Mouse (Mus musculus) lung, postnatal 0 days (tissue): ENCODE measurements around the gene 4931428L18Rik. TPM values are rescaled to one million over a fixed set of nuclear protein-coding genes. Genes with fewer than 3 reads are reported as not detected.

Experiments used
- ATAC-seq: fragments of 200-750 bp; cut with Nextera tagmentation; 2 replicates; pipeline ENCODE4 v1.8.0; 2017; ENCODE audit warnings: moderate library complexity
- DNase-seq: peaks from one replicate; pipeline ENCODE4 v3.0.0-alpha.2; 2016; ENCODE audit warnings: low spot score
- H3K27ac ChIP-seq: fragments of 300-500 bp; sonication (generic); 2 replicates; pipeline ENCODE4 v1.5.1; 2014; ENCODE audit warnings: antibody characterized with exemption, mild to moderate bottlenecking, low read length, mixed read lengths
- H3K27me3 ChIP-seq: fragments of 300-500 bp; sonication (generic); replicated peaks from 2 replicates; pipeline ENCODE4 v1.6.1; 2014; ENCODE audit warnings: low read length, mixed read lengths; ENCODE audit not compliant: insufficient read depth
- H3K36me3 ChIP-seq: fragments of 300-500 bp; sonication (generic); 2 replicates; pipeline ENCODE4 v1.6.1; 2014; ENCODE audit warnings: low read length, mixed read lengths; ENCODE audit not compliant: insufficient read depth
- H3K4me1 ChIP-seq: fragments of 300-500 bp; sonication (generic); 2 replicates; pipeline ENCODE4 v1.6.1; 2014; ENCODE audit warnings: antibody characterized with exemption, low read depth, low read length, mixed read lengths; ENCODE audit not compliant: insufficient read depth
- H3K4me2 ChIP-seq: fragments of 300-500 bp; sonication (generic); replicated peaks from 2 replicates; pipeline ENCODE4 v1.6.1; 2014; ENCODE audit warnings: low read depth, mild to moderate bottlenecking, low read length, moderate library complexity, mixed read lengths
- H3K4me3 ChIP-seq: fragments of 300-500 bp; sonication (generic); 2 replicates; pipeline ENCODE4 v1.5.1; 2014; ENCODE audit warnings: low read depth, low read length
- H3K9ac ChIP-seq: fragments of 300-500 bp; sonication (generic); replicated peaks from 2 replicates; pipeline ENCODE4 v1.6.1; 2014; ENCODE audit warnings: low read depth, mild to moderate bottlenecking
- H3K9me3 ChIP-seq: fragments of 300-500 bp; sonication (generic); 2 replicates; pipeline ENCODE4 v1.6.1; 2016; ENCODE audit warnings: low read length, mixed read lengths
- CTCF ChIP-seq: IDR thresholded peaks from 2 replicates; pipeline ENCODE4 v1.5.1; 2016; ENCODE audit warnings: antibody characterized with exemption, mild to moderate bottlenecking
- EP300 ChIP-seq: IDR thresholded peaks from 2 replicates; pipeline ENCODE4 v1.6.1; 2016; ENCODE audit warnings: antibody characterized with exemption, mild to moderate bottlenecking, control low read depth
- WGBS: fragments of 180-500 bp; shearing (Covaris S2); extraction: QIAGEN DNeasy Blood & Tissue Kit; methylation state at CpG from one replicate; pipeline ENCODE4 v1.1.7; 2014; 5-methylcytosine and 5-hydroxymethylcytosine counted together
- polyA plus RNA-seq: library from polyadenylated mRNA; unstranded; fragments of >200 nt; fragmentation: Nextera tagmentation; extraction: Ambion mirVana; gene quantifications from 2 replicates; pipeline ENCODE4 v1.2.1, GENCODE M21; 2015

4931428L18Rik gene
- 0.43 and 0.48 TPM in 2 replicates for polyA plus RNA-seq

- Histone ChIP-seq H3K27me3 (no peaks in the 10 kb centered on the region), H3K4me3 (no peak within 1 kb of the TSS), H3K9me3 (no peaks in the 10 kb centered on the region), H3K36me3 (no peaks in the 10 kb centered on the region), H3K27ac (no peak within 1 kb of the TSS), H3K9ac (no peak within 1 kb of the TSS), H3K4me2 (no peak within 1 kb of the TSS), H3K4me1 (no peaks in the 10 kb centered on the region)
- TF ChIP-seq EP300 = no peak
- TF ChIP-seq CTCF = no peak
- WGBS = 80% methylated on average over 7 of the region's 7 CpGs
- ATAC-seq = no peak
- DNase-seq = no peak
Measured at GRCm38 (mm10) chr1:31222564-31222963, at the start of gene 4931428L18Rik, which contains the start of gene Pih1d3. Gene 4931428L18Rik (minus strand): TSS chr1:31222684. Gene Pih1d3 (plus strand): TSS chr1:31222838.

- TF ChIP-seq CTCF (no peak), EP300 (no peak)
- Histone ChIP-seq H3K27ac (no peak overlapping the region), H3K4me3 (no peak overlapping the region), H3K27me3 (no peaks in the 10 kb centered on the region), H3K9me3 (no peaks in the 10 kb centered on the region), H3K4me2 (no peak overlapping the region), H3K4me1 (no peaks in the 10 kb centered on the region), H3K9ac (no peak overlapping the region), H3K36me3 (no peaks in the 10 kb centered on the region)
- DNase-seq (peak; percentile 61), ATAC-seq (peak; percentile 47)
- WGBS = 57% methylated on average over 10 of the region's 10 CpGs
Measured at GRCm38 (mm10) chr1:31260218-31260923, 37.9 kb upstream of the 4931428L18Rik start.

DNA sequence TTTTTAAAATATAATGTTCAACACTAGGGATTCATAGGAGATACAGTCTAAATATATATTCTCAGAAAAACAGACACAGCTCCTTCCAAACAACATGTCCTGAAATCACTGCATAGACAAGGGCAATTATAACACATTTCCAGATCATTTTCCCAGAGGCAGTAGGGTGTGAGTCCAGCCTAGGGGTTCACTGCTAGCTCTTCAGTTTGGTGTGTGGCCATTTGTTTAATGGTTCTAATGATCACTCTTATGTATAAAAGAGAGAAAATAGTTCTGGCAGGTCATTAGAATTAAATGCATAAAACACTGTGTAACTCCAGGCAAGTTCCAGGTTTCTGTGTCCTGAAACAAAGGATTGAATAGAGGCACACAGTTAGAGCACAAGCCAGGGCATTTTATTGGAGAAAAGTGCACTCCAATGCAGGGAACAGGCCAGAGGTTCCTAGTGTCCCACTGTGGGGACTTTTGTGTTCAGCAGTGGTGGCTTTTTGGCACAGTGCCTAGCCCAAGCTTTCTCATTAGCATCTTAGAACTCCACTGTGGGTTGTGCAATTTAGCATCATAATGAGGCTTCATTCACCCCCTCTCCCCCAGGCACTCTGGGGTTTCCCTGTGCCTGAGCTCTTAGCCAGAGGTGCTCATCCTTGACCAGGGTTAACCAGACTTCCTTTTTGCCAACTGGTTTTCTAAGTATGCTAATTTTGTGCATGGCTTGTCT, 11.0 kb upstream of the 4931428L18Rik start:
- Histone ChIP-seq H3K4me1 (no peaks in the 10 kb centered on the region), H3K36me3 (no peaks in the 10 kb centered on the region), H3K27ac (no peak overlapping the region), H3K9ac (no peak overlapping the region), H3K27me3 (no peaks in the 10 kb centered on the region), H3K9me3 (no peaks in the 10 kb centered on the region), H3K4me3 (no peak overlapping the region), H3K4me2 (no peak overlapping the region)
- TF ChIP-seq EP300 (no peak), CTCF (no peak)
- ATAC-seq (no peak), DNase-seq (no peak)

- Histone ChIP-seq H3K9ac (no peak overlapping the region), H3K27ac (no peak overlapping the region), H3K4me3 (no peak overlapping the region), H3K4me1 (no peaks in the 10 kb centered on the region), H3K9me3 (no peaks in the 10 kb centered on the region), H3K27me3 (no peaks in the 10 kb centered on the region), H3K36me3 (no peaks in the 10 kb centered on the region), H3K4me2 (no peak overlapping the region)
- ATAC-seq (no peak), DNase-seq (no peak)
- WGBS = 86% methylated on average over 4 of the region's 4 CpGs
- TF ChIP-seq EP300 (no peak), CTCF (no peak)
Measured at GRCm38 (mm10) chr1:31220599-31221250, 1.8 kb downstream of the 4931428L18Rik start.

GRCm38 (mm10) chr1:31214831-31215230, 7.7 kb downstream of the 4931428L18Rik start:
- Histone ChIP-seq H3K27ac (no peak overlapping the region), H3K4me3 (no peak overlapping the region), H3K9me3 (no peaks in the 10 kb centered on the region), H3K4me2 (no peak overlapping the region), H3K27me3 (no peaks in the 10 kb centered on the region), H3K4me1 (no peaks in the 10 kb centered on the region), H3K9ac (no peak overlapping the region), H3K36me3 (no peaks in the 10 kb centered on the region)
- DNase-seq (peak; percentile 24), ATAC-seq (no peak)
- TF ChIP-seq CTCF (no peak), EP300 (no peak)
- 43% methylated on average over 1 of the region's 1 CpGs for WGBS

DNA sequence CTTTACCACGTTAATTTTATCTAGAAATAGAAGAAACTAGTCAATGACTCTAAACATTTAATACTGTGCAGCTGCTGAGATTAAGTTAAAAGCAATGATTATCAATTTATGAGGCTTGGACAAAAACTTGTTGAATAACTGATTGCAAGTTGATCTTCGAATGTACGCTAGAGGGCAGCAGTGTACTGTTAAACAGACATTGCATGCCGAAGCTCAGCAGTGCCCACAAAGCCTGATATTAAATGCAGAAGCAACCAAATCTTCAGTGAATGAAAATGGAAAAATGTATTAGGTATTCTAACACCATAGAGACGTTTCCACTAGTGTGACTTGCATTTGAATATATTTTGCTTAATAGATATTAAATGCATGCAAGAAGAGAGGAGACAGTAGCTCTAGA, 12.3 kb downstream of the 4931428L18Rik start:
- ATAC-seq = no peak
- Histone ChIP-seq H3K4me3 (no peak overlapping the region), H3K4me1 (no peaks in the 10 kb centered on the region), H3K27ac (no peak overlapping the region), H3K36me3 (no peaks in the 10 kb centered on the region), H3K9me3 (no peaks in the 10 kb centered on the region), H3K4me2 (no peak overlapping the region), H3K27me3 (no peaks in the 10 kb centered on the region), H3K9ac (no peak overlapping the region)
- DNase-seq = peak; percentile 72
- 2% methylated on average over 5 of the region's 5 CpGs for WGBS
- peak; percentile 78 for TF ChIP-seq CTCF
- TF ChIP-seq EP300 = no peak
